Mouse (Mus musculus): ENCODE results near the gene Aoc1.

DNA sequence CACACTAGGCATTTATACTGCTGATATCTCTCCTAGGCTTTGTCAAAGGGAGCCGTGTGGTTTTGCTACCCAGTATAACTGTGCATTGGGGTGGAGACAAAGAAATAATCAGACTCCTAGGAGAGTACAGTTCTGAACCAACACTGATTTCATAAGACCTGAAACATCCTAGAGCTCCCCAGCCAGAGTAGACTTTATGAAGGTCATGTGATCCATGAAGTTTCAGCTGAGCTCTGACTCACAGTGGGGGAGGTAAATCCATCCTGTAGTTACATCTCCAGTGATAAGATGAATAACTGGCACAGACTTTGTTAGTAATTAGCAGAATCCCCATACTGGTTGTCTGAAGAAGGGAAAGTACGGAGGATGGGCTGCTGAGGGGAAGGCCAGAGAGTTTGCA is 2.9 kb upstream of the Aoc1 start:
- TF ChIP-seq POLR2A (IDR thresholded peaks at IDR 0.05; ENCODE audit: low read depth, low read length) (no peak), CTCF (IDR thresholded peaks at IDR 0.05; ENCODE audit: borderline replicate concordance, insufficient read depth, low read length) (no peak)
